Mouse (Mus musculus) thymus, adult 2 months (tissue): ENCODE data around the gene Shroom3. TPM values are rescaled to one million over a fixed set of nuclear protein-coding genes. Genes with fewer than 3 reads are reported as not detected.

Source experiments
- DNase-seq: peaks from one replicate; pipeline ENCODE4 v3.0.0; 2021
- H3K27ac ChIP-seq: fragments of 200-500 bp; 2 replicates; pipeline ENCODE4 v1.5.1; 2012; ENCODE audit warnings: low read length, control low read depth; ENCODE audit not compliant: control insufficient read depth, insufficient read depth
- H3K27me3 ChIP-seq: fragments of 200-500 bp; 2 replicates; pipeline ENCODE4 v1.6.1; 2012; ENCODE audit warnings: mild to moderate bottlenecking, low read length, moderate library complexity, mixed read lengths; ENCODE audit not compliant: control insufficient read depth, insufficient read depth
- H3K36me3 ChIP-seq: fragments of 200-500 bp; 2 replicates; pipeline ENCODE4 v1.6.1; 2012; ENCODE audit warnings: mild to moderate bottlenecking, low read length, moderate library complexity; ENCODE audit not compliant: control insufficient read depth, insufficient read depth
- H3K4me1 ChIP-seq: fragments of 200-500 bp; replicated peaks from 2 replicates; pipeline ENCODE4 v1.6.1; 2012; ENCODE audit warnings: low read length; ENCODE audit not compliant: control insufficient read depth, insufficient read depth
- H3K4me3 ChIP-seq: fragments of 200-500 bp; 2 replicates; pipeline ENCODE4 v1.5.1; 2012; ENCODE audit warnings: mild to moderate bottlenecking, low read length, control low read depth, moderate library complexity; ENCODE audit not compliant: control insufficient read depth, insufficient read depth
- CTCF ChIP-seq: fragments of 200-500 bp; IDR thresholded peaks from 2 replicates; pipeline ENCODE4 v1.5.1; 2012; ENCODE audit warnings: mild to moderate bottlenecking, control low read depth, low read length, moderate library complexity, borderline replicate concordance; ENCODE audit not compliant: control insufficient read depth, poor library complexity, insufficient read depth; ENCODE audit errors: extremely low read depth
- POLR2A ChIP-seq: fragments of 200-500 bp; IDR thresholded peaks from 2 replicates; pipeline ENCODE4 v1.6.1; 2012; ENCODE audit warnings: mild to moderate bottlenecking, low read length, control low read depth, moderate library complexity; ENCODE audit not compliant: control insufficient read depth, poor library complexity, insufficient read depth; ENCODE audit errors: extremely low read depth
- WGBS: fragments of 180-500 bp; shearing (Covaris S2); methylation state at CpG from one replicate; pipeline ENCODE4 v1.1.7; 2018; 5-methylcytosine and 5-hydroxymethylcytosine counted together
- polyA plus RNA-seq: library from polyadenylated mRNA; depleted of rRNA; stranded (reverse); fragments of >200 nt; gene quantifications from 2 replicates; pipeline ENCODE4 v1.2.3, GENCODE M21; 2012

Shroom3 gene
- polyA plus RNA-seq, 1 experiment = 4.0 TPM

- TF ChIP-seq CTCF (no peak), POLR2A (no peak)
- no peak for DNase-seq
- 9% methylated on average over 13 of the region's 13 CpGs for WGBS
- Histone ChIP-seq H3K27me3 (no peaks in the 10 kb centered on the region), H3K27ac (no peak overlapping the region), H3K36me3 (no peaks in the 10 kb centered on the region), H3K4me3 (no peak overlapping the region), H3K4me1 (no peaks in the 10 kb centered on the region; the same call in 1 of the 2 replicates)
These were observed 281.5 kb downstream of the Shroom3 start for GRCm38 (mm10) chr5:92964691-92965090.

GRCm38 (mm10) chr5:92967143-92967542, 283.9 kb downstream of the Shroom3 start:
- DNase-seq = no peak
- 58% methylated on average over 9 of the region's 9 CpGs for WGBS
- no peaks in the 10 kb centered on the region for H3K27me3 ChIP-seq
- no peak overlapping the region for H3K4me3 ChIP-seq
- no peaks in the 10 kb centered on the region for H3K36me3 ChIP-seq
- H3K4me1 ChIP-seq = no peaks in the 10 kb centered on the region; the same call in 1 of the 2 replicates
- no peak overlapping the region for H3K27ac ChIP-seq
- no peak for TF ChIP-seq POLR2A
- TF ChIP-seq CTCF = no peak

GRCm38 (mm10) chr5:92967906-92968305, 284.7 kb downstream of the Shroom3 start:
- Histone ChIP-seq H3K4me1 (no peaks in the 10 kb centered on the region; the same call in 1 of the 2 replicates), H3K4me3 (no peak overlapping the region), H3K27ac (no peak overlapping the region), H3K27me3 (no peaks in the 10 kb centered on the region), H3K36me3 (no peaks in the 10 kb centered on the region)
- WGBS = 93% methylated on average over 3 of the region's 3 CpGs
- TF ChIP-seq CTCF (no peak), POLR2A (no peak)
- DNase-seq = no peak

- Histone ChIP-seq H3K27ac (no peak overlapping the region), H3K27me3 (no peaks in the 10 kb centered on the region), H3K4me3 (no peak overlapping the region), H3K4me1 (no peaks in the 10 kb centered on the region; the same call in 1 of the 2 replicates), H3K36me3 (no peaks in the 10 kb centered on the region)
- DNase-seq = no peak
- WGBS = 73% methylated on average over 8 of the region's 8 CpGs
- TF ChIP-seq POLR2A = no peak
- TF ChIP-seq CTCF = no peak
These were observed 286.2 kb downstream of the Shroom3 start for GRCm38 (mm10) chr5:92969443-92969842.

GRCm38 (mm10) chr5:92969926-92970325, 286.7 kb downstream of the Shroom3 start:
- no peak for DNase-seq
- Histone ChIP-seq H3K36me3 (no peaks in the 10 kb centered on the region), H3K4me3 (no peak overlapping the region), H3K4me1 (no peaks in the 10 kb centered on the region), H3K27ac (no peak overlapping the region), H3K27me3 (no peaks in the 10 kb centered on the region)
- TF ChIP-seq POLR2A (no peak), CTCF (no peak)
- WGBS = 89% methylated on average over 2 of the region's 2 CpGs

DNA sequence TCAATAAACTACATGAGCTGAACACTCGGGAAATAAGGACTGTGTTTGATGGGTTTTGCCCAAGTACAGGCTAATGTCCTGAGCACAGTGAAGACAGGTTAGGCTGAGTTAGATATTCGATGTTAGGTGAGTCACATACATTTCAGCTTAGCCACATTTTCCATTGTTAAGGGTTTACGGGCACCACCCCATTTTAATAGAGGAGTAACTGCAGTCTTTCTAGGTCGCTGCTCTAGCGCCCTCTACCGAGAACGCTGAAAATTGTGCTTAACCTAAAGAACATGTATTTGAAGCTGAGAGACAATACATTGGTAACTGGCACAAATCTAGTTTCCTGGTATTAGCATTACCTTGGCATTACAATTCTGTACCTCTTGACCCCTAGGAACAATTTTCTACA, 287.2 kb downstream of the Shroom3 start:
- TF ChIP-seq CTCF (no peak), POLR2A (no peak)
- Histone ChIP-seq H3K27ac (no peak overlapping the region), H3K4me1 (no peaks in the 10 kb centered on the region), H3K27me3 (no peaks in the 10 kb centered on the region), H3K36me3 (no peaks in the 10 kb centered on the region), H3K4me3 (no peak overlapping the region)
- DNase-seq = no peak
- WGBS = 47% methylated on average over 7 of the region's 7 CpGs

GRCm38 (mm10) chr5:92980393-92980792, 297.2 kb downstream of the Shroom3 start:
- TF ChIP-seq CTCF (no peak), POLR2A (no peak)
- H3K36me3 ChIP-seq = no peaks in the 10 kb centered on the region
- no peak overlapping the region for H3K4me3 ChIP-seq
- no peak for DNase-seq
- H3K27me3 ChIP-seq = no peaks in the 10 kb centered on the region
- WGBS = 93% methylated on average over 6 of the region's 6 CpGs
- no peak overlapping the region for H3K27ac ChIP-seq
- no peaks in the 10 kb centered on the region for H3K4me1 ChIP-seq
